Mouse (Mus musculus) liver, embryonic 14.5 days (tissue): Measurements from ENCODE around the gene Smim14.

Source experiments
- CTCF ChIP-seq: IDR thresholded peaks from 2 replicates; pipeline ENCODE4 v1.5.1; 2016; ENCODE audit warnings: antibody characterized with exemption, low read depth, control low read depth
- EP300 ChIP-seq: IDR thresholded peaks from 2 replicates; pipeline ENCODE4 v1.6.1; 2016; ENCODE audit warnings: antibody characterized with exemption, low read depth

GRCm38 (mm10) chr5:65419136-65419535, 117.8 kb downstream of the Smim14 start:
- TF ChIP-seq EP300 (no peak), CTCF (no peak)
